Mouse (Mus musculus) heart, embryonic 14.5 days (tissue): ENCODE measurements around the gene Large2. TPM values are rescaled to one million over a fixed set of nuclear protein-coding genes. Genes with fewer than 3 reads are reported as not detected.

Experiments
- ATAC-seq: fragments of 200-750 bp; cut with Nextera tagmentation; 2 replicates; pipeline ENCODE4 v1.8.0; 2017; ENCODE audit warnings: low read depth, moderate TSS enrichment; ENCODE audit not compliant: insufficient number of reproducible peaks, insufficient read depth, low FRiP score
- H3K27ac ChIP-seq, 2 experiments: fragments of 200-500 bp in 1 of 2; fragments of 300-500 bp in 1 of 2; sonication (generic) in 1 of 2; replicated peaks in 1 of 2; 2 replicates each; pipeline ENCODE4 v1.5.1; 2012 to 2014; ENCODE audit warnings: low read depth in 2 of 2, low read length in 2 of 2, control low read depth in 1 of 2, mild to moderate bottlenecking in 1 of 2, mixed read lengths in 1 of 2; ENCODE audit not compliant: control insufficient read depth in 1 of 2, insufficient read depth in 1 of 2
- H3K27me3 ChIP-seq: fragments of 300-500 bp; sonication (generic); 2 replicates; pipeline ENCODE4 v1.6.1; 2014; ENCODE audit warnings: mild to moderate bottlenecking, low read length, control low read depth; ENCODE audit not compliant: control insufficient read depth, insufficient read depth
- H3K36me3 ChIP-seq: fragments of 300-500 bp; sonication (generic); 2 replicates; pipeline ENCODE4 v1.6.1; 2014; ENCODE audit warnings: mild to moderate bottlenecking, control low read depth, low read length, mixed read lengths; ENCODE audit not compliant: control insufficient read depth, insufficient read depth
- H3K4me1 ChIP-seq, 2 experiments: fragments of 200-500 bp in 1 of 2; fragments of 300-500 bp in 1 of 2; sonication (generic) in 1 of 2; 2 replicates each; pipeline ENCODE4 v1.6.1; 2012 to 2014; ENCODE audit warnings: low read length in 2 of 2, control low read depth in 1 of 2, mixed read lengths in 1 of 2; ENCODE audit not compliant: control insufficient read depth in 2 of 2, insufficient read depth in 2 of 2
- H3K4me2 ChIP-seq: fragments of 300-500 bp; sonication (generic); 2 replicates; pipeline ENCODE4 v1.6.1; 2014; ENCODE audit warnings: mild to moderate bottlenecking, low read length
- H3K4me3 ChIP-seq, 2 experiments: fragments of 200-500 bp in 1 of 2; fragments of 300-500 bp in 1 of 2; sonication (generic) in 1 of 2; 2 replicates each; pipeline ENCODE4 v1.5.1; 2012 to 2014; ENCODE audit warnings: low read length in 2 of 2, mild to moderate bottlenecking in 2 of 2, control low read depth in 1 of 2, low read depth in 1 of 2, moderate library complexity in 1 of 2; ENCODE audit not compliant: control insufficient read depth in 1 of 2, insufficient read depth in 1 of 2
- H3K9ac ChIP-seq: fragments of 300-500 bp; sonication (generic); 2 replicates; pipeline ENCODE4 v1.6.1; 2014; ENCODE audit warnings: mild to moderate bottlenecking, low read length
- H3K9me3 ChIP-seq: fragments of 300-500 bp; sonication (generic); 2 replicates; pipeline ENCODE4 v1.6.1; 2016; ENCODE audit warnings: low read length, control low read depth; ENCODE audit not compliant: control insufficient read depth
- WGBS: fragments of 180-500 bp; shearing (Covaris S2); extraction: QIAGEN DNeasy Blood & Tissue Kit; methylation state at CpG from one replicate; pipeline ENCODE4 v1.1.7; 2014; 5-methylcytosine and 5-hydroxymethylcytosine counted together
- polyA plus RNA-seq: library from polyadenylated mRNA; unstranded; fragments of >200 nt; fragmentation: Nextera tagmentation; extraction: Ambion mirVana; gene quantifications from 2 replicates; pipeline ENCODE4 v1.2.1, GENCODE M21; 2014

Large2 gene
- polyA plus RNA-seq, 1 experiment from 2014 or later, result 1.2 TPM

GRCm38 (mm10) chr2:92375788-92376187 lies 1.1 kb upstream of the Large2 start:
- Histone ChIP-seq H3K4me1 (peaks cover 11 to 16% of the 10 kb centered on the region in 2 experiments), H3K4me2 (peak overlapping the region; percentile 98), H3K9me3 (no peaks in the 10 kb centered on the region), H3K9ac (peak overlapping the region; percentile 80), H3K27ac (peak overlapping the region; percentile 26 to 73; a peak in 2 of 4 replicates), H3K36me3 (peaks cover 32% of the 10 kb centered on the region), H3K4me3 (peak overlapping the region; percentile 62 to 67), H3K27me3 (peaks cover 21% of the 10 kb centered on the region)
- 5% methylated on average over 10 of the region's 10 CpGs for WGBS
- no peak for ATAC-seq

DNA sequence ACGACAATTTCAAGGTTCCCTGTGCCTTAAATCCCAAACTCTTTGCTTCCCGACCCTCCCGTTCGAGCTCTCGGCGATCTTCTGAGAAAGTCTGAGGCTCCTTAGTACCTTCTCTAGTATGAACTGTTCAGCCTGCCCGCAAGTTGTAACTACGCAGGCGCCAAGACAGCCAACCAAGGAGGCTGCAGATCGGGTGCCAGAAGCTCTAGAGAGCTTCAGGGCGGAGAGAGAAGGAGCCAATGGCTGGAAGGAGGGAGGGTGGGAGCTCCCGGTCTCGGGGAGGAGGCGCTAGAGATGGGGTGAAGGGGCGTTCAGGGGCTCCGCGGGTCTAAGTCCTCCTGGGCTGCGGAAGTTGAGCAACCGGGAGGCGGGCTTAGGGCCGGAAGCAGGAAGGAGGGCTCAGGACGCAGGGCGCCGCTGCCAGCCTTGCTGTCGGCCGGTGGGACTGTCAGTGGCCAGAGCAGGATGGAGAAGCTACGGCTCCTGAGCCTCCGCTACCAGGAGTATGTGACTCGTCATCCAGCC lies 492 bp upstream of the Large2 start:
- no peaks in the 10 kb centered on the region for H3K9me3 ChIP-seq
- peak overlapping the region; percentile 98 for H3K4me2 ChIP-seq
- peak overlapping the region; percentile 62 to 67 for H3K4me3 ChIP-seq
- peak overlapping the region; percentile 80 for H3K9ac ChIP-seq
- ATAC-seq, result peak; percentile 92
- under 1% methylated on average over 27 of the region's 29 CpGs for WGBS
- peaks cover 27% of the 10 kb centered on the region for H3K27me3 ChIP-seq
- peaks cover 25% of the 10 kb centered on the region for H3K36me3 ChIP-seq
- H3K27ac ChIP-seq, result peak overlapping the region; percentile 65 to 73
- H3K4me1 ChIP-seq, result peaks cover 14 to 17% of the 10 kb centered on the region in 2 experiments

DNA sequence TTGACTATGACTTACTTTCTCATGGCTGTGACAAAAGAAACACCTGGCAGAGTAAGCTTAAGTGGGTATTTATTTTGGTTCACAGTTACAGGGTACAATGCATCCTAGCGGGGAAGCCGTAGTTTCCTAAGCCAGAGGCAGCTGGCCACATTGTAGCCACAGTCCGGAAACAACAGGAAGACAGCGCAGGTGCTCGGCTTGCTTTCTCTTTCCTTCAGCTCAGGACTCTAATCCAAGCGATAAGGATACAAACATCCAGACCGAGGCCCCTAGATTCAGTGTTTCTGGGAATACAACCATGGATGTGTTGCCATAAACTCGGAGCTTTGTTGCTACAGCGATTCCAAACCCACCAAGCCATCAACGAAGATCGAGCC lies 1.2 kb downstream of the Large2 start:
- Histone ChIP-seq H3K4me1 (peaks cover 14 to 17% of the 10 kb centered on the region in 2 experiments), H3K9me3 (no peaks in the 10 kb centered on the region), H3K36me3 (peaks cover 8% of the 10 kb centered on the region), H3K27ac (no peak overlapping the region), H3K27me3 (peaks cover 45% of the 10 kb centered on the region), H3K4me2 (no peak overlapping the region), H3K4me3 (no peak overlapping the region), H3K9ac (no peak overlapping the region)
- ATAC-seq, result no peak
- 79% methylated on average over 11 of the region's 11 CpGs for WGBS

GRCm38 (mm10) chr2:92372767-92373436 lies 1.8 kb downstream of the Large2 start:
- H3K9me3 ChIP-seq, result no peaks in the 10 kb centered on the region
- H3K36me3 ChIP-seq, result peaks cover 3% of the 10 kb centered on the region; the same call in 1 of the 2 replicates
- WGBS, result 68% methylated on average over 9 of the region's 9 CpGs
- no peak overlapping the region for H3K4me3 ChIP-seq
- H3K27ac ChIP-seq, result no peak overlapping the region
- peaks cover 47% of the 10 kb centered on the region for H3K27me3 ChIP-seq
- no peak for ATAC-seq
- no peak overlapping the region for H3K4me2 ChIP-seq
- peaks cover 14 to 17% of the 10 kb centered on the region in 2 experiments for H3K4me1 ChIP-seq
- H3K9ac ChIP-seq, result no peak overlapping the region

GRCm38 (mm10) chr2:92371971-92372690 lies 2.5 kb downstream of the Large2 start:
- peaks cover 14 to 17% of the 10 kb centered on the region in 2 experiments for H3K4me1 ChIP-seq
- 29% methylated on average over 10 of the region's 10 CpGs for WGBS
- H3K9ac ChIP-seq, result no peak overlapping the region
- H3K9me3 ChIP-seq, result no peaks in the 10 kb centered on the region
- no peaks in the 10 kb centered on the region for H3K36me3 ChIP-seq
- no peak overlapping the region for H3K4me3 ChIP-seq
- no peak for ATAC-seq
- H3K4me2 ChIP-seq, result no peak overlapping the region
- H3K27ac ChIP-seq, result no peak overlapping the region
- H3K27me3 ChIP-seq, result peaks cover 47% of the 10 kb centered on the region

GRCm38 (mm10) chr2:92370821-92371805 lies 3.6 kb downstream of the Large2 start:
- H3K4me1 ChIP-seq, result peaks cover 14% of the 10 kb centered on the region in 2 experiments
- H3K4me3 ChIP-seq, result peak overlapping the region; percentile 40 to 44
- no peaks in the 10 kb centered on the region for H3K36me3 ChIP-seq
- peak overlapping the region; percentile 85 for H3K4me2 ChIP-seq
- WGBS, result 2% methylated on average over 45 of the region's 45 CpGs
- H3K27me3 ChIP-seq, result peaks cover 47% of the 10 kb centered on the region
- no peaks in the 10 kb centered on the region for H3K9me3 ChIP-seq
- no peak overlapping the region for H3K27ac ChIP-seq
- ATAC-seq, result no peak; the same call in 1 of the 2 replicates
- H3K9ac ChIP-seq, result peak overlapping the region; percentile 60

DNA sequence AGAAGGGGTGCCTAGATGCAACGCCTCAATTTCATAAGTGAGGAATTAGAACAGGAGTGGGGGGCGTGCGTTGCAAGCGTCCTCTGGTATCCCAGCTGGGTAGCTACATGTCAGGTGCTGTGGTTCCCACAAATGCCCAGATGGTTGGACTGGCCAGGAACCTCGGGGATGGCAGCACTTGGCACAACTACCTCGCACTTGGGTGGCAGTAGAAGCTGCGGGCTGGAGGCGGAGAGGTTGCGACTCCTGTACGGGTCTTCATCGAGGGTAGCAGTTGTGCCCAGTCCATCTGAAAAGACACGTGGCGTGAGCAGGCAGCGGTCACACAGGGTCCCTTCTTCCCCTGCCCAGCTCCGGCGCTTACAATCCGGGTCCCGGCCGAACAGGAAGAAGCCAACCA lies 4.3 kb downstream of the Large2 start:
- no peak for ATAC-seq
- 14% methylated on average over 19 of the region's 19 CpGs for WGBS
- Histone ChIP-seq H3K27ac (no peak overlapping the region), H3K9me3 (no peaks in the 10 kb centered on the region), H3K36me3 (no peaks in the 10 kb centered on the region), H3K4me3 (peak overlapping the region; percentile 40 to 44), H3K27me3 (peaks cover 47% of the 10 kb centered on the region), H3K4me2 (peak overlapping the region; percentile 85), H3K4me1 (peaks cover 9 to 10% of the 10 kb centered on the region in 2 experiments), H3K9ac (peak overlapping the region; percentile 60)
